Mouse (Mus musculus) hindbrain, embryonic 14.5 days (tissue): ENCODE measurements at regions not wholly inside any gene's neighbourhood (a gene's known extent, or its start where the extent isn't known, plus 50 kb on each side); places are given as distances from the start of the nearest gene placed in this dataset.

Source experiments
- ATAC-seq: fragments of 200-750 bp; cut with Nextera tagmentation; 2 replicates; pipeline ENCODE4 v1.8.0; 2017; ENCODE audit warnings: moderate number of reproducible peaks, mild to moderate bottlenecking, moderate TSS enrichment, moderate library complexity; ENCODE audit not compliant: low FRiP score
- DNase-seq: peaks from one replicate; pipeline ENCODE4 v3.0.0-alpha.2; 2015; ENCODE audit warnings: low spot score
- H3K27ac ChIP-seq: fragments of 300-500 bp; sonication (generic); 2 replicates; pipeline ENCODE4 v1.5.1; 2014; ENCODE audit warnings: mild to moderate bottlenecking, moderate library complexity
- H3K27me3 ChIP-seq: fragments of 300-500 bp; sonication (generic); 2 replicates; pipeline ENCODE4 v1.6.1; 2014; ENCODE audit warnings: mild to moderate bottlenecking, low read length, mixed read lengths; ENCODE audit not compliant: control insufficient read depth, insufficient read depth
- H3K36me3 ChIP-seq: fragments of 300-500 bp; sonication (generic); replicated peaks from 2 replicates; pipeline ENCODE4 v1.6.1; 2014; ENCODE audit not compliant: control insufficient read depth, insufficient read depth
- H3K4me1 ChIP-seq: fragments of 300-500 bp; sonication (generic); replicated peaks from 2 replicates; pipeline ENCODE4 v1.6.1; 2014; ENCODE audit warnings: antibody characterized with exemption, low read length, mixed read lengths; ENCODE audit not compliant: control insufficient read depth, insufficient read depth
- H3K4me2 ChIP-seq: fragments of 300-500 bp; sonication (generic); replicated peaks from 2 replicates; pipeline ENCODE4 v1.6.1; 2014; ENCODE audit warnings: mild to moderate bottlenecking, moderate library complexity
- H3K4me3 ChIP-seq: fragments of 300-500 bp; sonication (generic); replicated peaks from 2 replicates; pipeline ENCODE4 v1.5.1; 2014; ENCODE audit warnings: mild to moderate bottlenecking, low read length
- H3K9ac ChIP-seq: fragments of 300-500 bp; sonication (generic); 2 replicates; pipeline ENCODE4 v1.6.1; 2014
- H3K9me3 ChIP-seq: fragments of 300-500 bp; sonication (generic); 2 replicates; pipeline ENCODE4 v1.6.1; 2016; ENCODE audit warnings: low read length; ENCODE audit not compliant: control insufficient read depth
- WGBS: fragments of 180-500 bp; shearing (Covaris S2); extraction: QIAGEN DNeasy Blood & Tissue Kit; methylation state at CpG from one replicate; pipeline ENCODE4 v1.1.7; 2014; 5-methylcytosine and 5-hydroxymethylcytosine counted together

DNA sequence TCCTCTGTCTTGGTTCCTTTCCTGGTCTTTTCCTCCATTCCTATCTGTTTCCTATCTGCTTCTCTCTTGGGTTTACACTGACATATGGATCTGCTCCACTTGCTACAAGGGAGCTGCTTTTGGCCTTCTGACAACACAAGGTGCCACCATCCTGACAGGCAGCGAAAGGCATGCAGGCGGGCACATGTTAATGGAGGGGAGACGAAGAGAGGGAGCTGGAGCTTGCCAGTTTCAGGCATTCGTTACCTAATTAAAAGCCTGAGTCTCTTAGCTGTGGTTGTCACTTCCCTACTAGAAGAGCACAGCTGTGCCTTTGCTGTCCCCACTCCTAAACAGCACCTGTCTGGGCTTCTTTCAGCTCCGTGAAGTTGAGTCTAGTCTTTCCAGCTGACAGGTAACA, 711.5 kb upstream of the Kirrel3 start:
- Histone ChIP-seq H3K4me3 (no peak overlapping the region), H3K27me3 (no peaks in the 10 kb centered on the region), H3K4me1 (no peaks in the 10 kb centered on the region), H3K9me3 (no peaks in the 10 kb centered on the region), H3K27ac (no peak overlapping the region), H3K36me3 (no peaks in the 10 kb centered on the region), H3K9ac (no peak overlapping the region), H3K4me2 (no peak overlapping the region)
- no peak for DNase-seq
- 69% methylated on average over 5 of the region's 5 CpGs for WGBS
- ATAC-seq: no peak

GRCm38 (mm10) chr9:33790617-33791016, 695.1 kb upstream of the Kirrel3 start:
- 54% methylated on average over 4 of the region's 4 CpGs for WGBS
- Histone ChIP-seq H3K9me3 (no peaks in the 10 kb centered on the region), H3K4me3 (no peak overlapping the region), H3K27ac (no peak overlapping the region), H3K36me3 (no peaks in the 10 kb centered on the region), H3K4me1 (no peaks in the 10 kb centered on the region), H3K27me3 (no peaks in the 10 kb centered on the region), H3K9ac (no peak overlapping the region), H3K4me2 (no peak overlapping the region)
- ATAC-seq (peak; percentile 51; the same call in 1 of the 2 replicates), DNase-seq (no peak)

DNA sequence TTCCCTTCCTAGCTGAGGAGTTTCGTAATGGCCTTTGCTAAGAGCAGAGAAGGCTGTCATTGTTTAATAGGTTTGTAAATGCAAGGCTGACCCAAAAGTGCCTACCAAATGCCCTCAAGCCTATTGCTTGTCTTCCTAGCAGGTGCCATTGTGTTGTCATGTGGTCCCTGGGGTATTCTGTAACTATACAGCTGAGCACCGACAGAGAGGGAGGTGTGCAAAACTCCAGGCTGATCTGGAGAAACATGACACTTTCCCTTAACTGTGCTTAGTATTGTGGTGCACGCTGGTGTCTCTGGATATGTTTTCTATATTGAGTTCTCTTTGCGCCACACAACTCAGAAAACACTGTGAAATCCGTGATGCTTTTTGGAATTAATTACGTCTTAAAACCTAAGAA, 685.4 kb upstream of the Kirrel3 start:
- no peaks in the 10 kb centered on the region for H3K36me3 ChIP-seq
- DNase-seq: no peak
- no peak for ATAC-seq
- no peak overlapping the region for H3K27ac ChIP-seq
- no peaks in the 10 kb centered on the region for H3K9me3 ChIP-seq
- H3K9ac ChIP-seq: no peak overlapping the region
- no peaks in the 10 kb centered on the region for H3K27me3 ChIP-seq
- 0 out of 2 replicates have a peak, but pooled peaks cover 3% of the 10 kb centered on the region for H3K4me1 ChIP-seq
- WGBS: 70% methylated on average over 6 of the region's 6 CpGs
- H3K4me3 ChIP-seq: no peak overlapping the region
- no peak overlapping the region for H3K4me2 ChIP-seq

DNA sequence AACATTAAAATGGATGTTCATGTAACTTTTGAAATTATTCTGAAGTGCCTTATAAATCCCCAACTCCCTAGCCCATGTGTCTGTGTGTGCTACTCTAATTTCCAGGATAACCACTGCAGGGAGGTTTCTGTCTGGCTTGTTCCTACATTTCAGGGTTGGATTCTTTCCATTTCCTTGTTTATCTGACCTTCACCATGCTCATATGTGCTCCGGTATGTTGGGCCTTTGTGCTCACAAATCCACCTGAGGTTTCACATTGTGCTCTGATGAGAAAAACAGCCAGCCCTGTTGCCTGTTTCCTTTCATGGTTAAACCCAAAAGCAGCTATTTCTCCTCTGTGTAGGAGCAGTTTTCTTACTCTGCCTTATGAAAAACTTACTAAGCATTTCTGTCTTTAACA, 684.9 kb upstream of the Kirrel3 start:
- Histone ChIP-seq H3K4me3 (no peak overlapping the region), H3K4me2 (no peak overlapping the region), H3K9me3 (no peaks in the 10 kb centered on the region), H3K4me1 (0 out of 2 replicates have a peak, but pooled peaks cover 3% of the 10 kb centered on the region), H3K27me3 (no peaks in the 10 kb centered on the region), H3K9ac (no peak overlapping the region), H3K36me3 (no peaks in the 10 kb centered on the region), H3K27ac (no peak overlapping the region)
- no peak for ATAC-seq
- DNase-seq: no peak
- WGBS: 85% methylated on average over 1 of the region's 1 CpGs

DNA sequence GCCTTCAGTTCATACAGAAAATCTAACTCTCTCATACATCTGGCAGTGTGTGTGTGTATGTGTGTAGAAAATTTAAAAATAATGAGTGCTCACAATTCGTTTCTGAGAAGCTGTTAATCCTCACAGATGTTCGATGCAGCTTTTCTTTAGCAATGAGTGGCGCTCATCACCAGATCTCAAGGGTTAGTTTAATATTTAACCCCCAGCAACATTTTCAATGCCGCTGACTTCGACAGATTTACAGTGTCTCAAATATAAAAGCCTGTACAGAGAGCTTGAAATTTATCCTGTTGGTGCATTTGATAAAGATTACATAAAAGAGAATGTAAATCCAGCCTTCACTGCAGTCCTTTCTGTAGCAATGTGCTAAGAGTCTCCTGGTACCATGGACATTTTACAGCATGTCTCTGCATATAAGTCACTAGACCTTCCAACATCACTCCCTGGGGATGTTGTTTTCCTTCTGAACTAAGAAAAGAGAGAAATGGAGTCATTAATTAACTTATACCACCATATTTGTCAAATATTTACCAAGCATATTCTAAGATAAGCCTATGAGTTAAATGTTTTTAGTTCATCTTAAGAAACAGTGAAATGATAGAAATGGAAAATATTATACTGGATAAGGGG, 670.8 kb upstream of the Kirrel3 start:
- DNase-seq (no peak), ATAC-seq (no peak)
- no peaks in the 10 kb centered on the region for H3K27me3 ChIP-seq
- no peak overlapping the region for H3K27ac ChIP-seq
- no peak overlapping the region for H3K9ac ChIP-seq
- no peak overlapping the region for H3K4me2 ChIP-seq
- H3K4me1 ChIP-seq: no peaks in the 10 kb centered on the region
- no peaks in the 10 kb centered on the region for H3K9me3 ChIP-seq
- 66% methylated on average over 5 of the region's 5 CpGs for WGBS
- no peak overlapping the region for H3K4me3 ChIP-seq
- H3K36me3 ChIP-seq: no peaks in the 10 kb centered on the region

GRCm38 (mm10) chr9:33822574-33823394, 662.9 kb upstream of the Kirrel3 start:
- DNase-seq: no peak
- H3K36me3 ChIP-seq: no peaks in the 10 kb centered on the region
- no peak overlapping the region for H3K4me2 ChIP-seq
- no peak overlapping the region for H3K27ac ChIP-seq
- H3K4me1 ChIP-seq: no peaks in the 10 kb centered on the region
- no peak overlapping the region for H3K4me3 ChIP-seq
- no peak for ATAC-seq
- H3K27me3 ChIP-seq: no peaks in the 10 kb centered on the region
- 79% methylated on average over 9 of the region's 9 CpGs for WGBS
- H3K9ac ChIP-seq: no peak overlapping the region
- H3K9me3 ChIP-seq: no peaks in the 10 kb centered on the region

DNA sequence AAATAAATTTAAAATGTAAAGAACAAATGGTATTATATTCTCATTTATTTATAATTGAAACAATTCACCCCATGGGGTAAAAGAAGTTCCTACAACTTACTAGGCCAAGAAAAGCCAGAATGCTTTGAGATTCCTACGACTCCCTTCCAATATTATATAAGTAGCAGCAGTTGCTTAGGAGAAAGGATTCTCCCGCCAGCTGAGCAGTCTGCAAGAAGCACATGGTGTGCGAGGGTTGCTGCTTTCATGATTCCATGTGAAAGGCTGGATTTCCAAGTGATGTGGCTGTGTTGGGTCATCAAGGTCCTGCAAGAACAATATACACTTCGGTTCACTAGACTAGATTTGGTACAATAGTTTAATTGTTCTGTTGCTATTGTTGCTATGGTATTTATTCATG, 659.6 kb upstream of the Kirrel3 start:
- DNase-seq: no peak

DNA sequence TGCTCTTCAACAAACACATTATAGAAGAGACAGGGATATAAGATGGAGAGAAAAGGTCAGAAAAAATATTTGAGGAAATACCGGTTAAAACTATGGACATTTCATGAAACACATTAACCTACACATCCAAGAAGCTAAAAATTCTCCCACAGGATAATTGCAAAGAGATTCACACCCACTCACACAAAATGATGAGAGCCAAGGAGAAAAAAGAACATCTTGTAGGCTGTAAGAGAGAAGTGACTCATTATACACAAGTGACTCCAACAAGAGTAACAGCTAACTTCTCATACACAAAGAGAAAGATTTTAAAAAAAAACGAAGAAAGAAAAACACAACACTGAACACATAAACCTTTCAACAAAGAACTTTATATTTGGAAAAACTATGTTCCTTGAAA, 658.3 kb upstream of the Kirrel3 start:
- WGBS: 84% methylated on average over 2 of the region's 2 CpGs
- H3K4me2 ChIP-seq: no peak overlapping the region
- H3K27ac ChIP-seq: no peak overlapping the region
- no peaks in the 10 kb centered on the region for H3K36me3 ChIP-seq
- H3K9ac ChIP-seq: no peak overlapping the region
- no peak overlapping the region for H3K4me3 ChIP-seq
- H3K4me1 ChIP-seq: no peaks in the 10 kb centered on the region
- DNase-seq (no peak), ATAC-seq (no peak)
- H3K9me3 ChIP-seq: no peaks in the 10 kb centered on the region
- H3K27me3 ChIP-seq: no peaks in the 10 kb centered on the region

More for the DNA sequence above, 659.6 kb upstream of the Kirrel3 start:
- no peak overlapping the region for H3K4me3 ChIP-seq
- no peaks in the 10 kb centered on the region for H3K4me1 ChIP-seq
- no peaks in the 10 kb centered on the region for H3K9me3 ChIP-seq
- H3K36me3 ChIP-seq: no peaks in the 10 kb centered on the region
- no peak overlapping the region for H3K27ac ChIP-seq
- H3K4me2 ChIP-seq: no peak overlapping the region
- no peak for ATAC-seq
- WGBS: 41% methylated on average over 4 of the region's 4 CpGs
- H3K9ac ChIP-seq: no peak overlapping the region
- no peaks in the 10 kb centered on the region for H3K27me3 ChIP-seq

DNA sequence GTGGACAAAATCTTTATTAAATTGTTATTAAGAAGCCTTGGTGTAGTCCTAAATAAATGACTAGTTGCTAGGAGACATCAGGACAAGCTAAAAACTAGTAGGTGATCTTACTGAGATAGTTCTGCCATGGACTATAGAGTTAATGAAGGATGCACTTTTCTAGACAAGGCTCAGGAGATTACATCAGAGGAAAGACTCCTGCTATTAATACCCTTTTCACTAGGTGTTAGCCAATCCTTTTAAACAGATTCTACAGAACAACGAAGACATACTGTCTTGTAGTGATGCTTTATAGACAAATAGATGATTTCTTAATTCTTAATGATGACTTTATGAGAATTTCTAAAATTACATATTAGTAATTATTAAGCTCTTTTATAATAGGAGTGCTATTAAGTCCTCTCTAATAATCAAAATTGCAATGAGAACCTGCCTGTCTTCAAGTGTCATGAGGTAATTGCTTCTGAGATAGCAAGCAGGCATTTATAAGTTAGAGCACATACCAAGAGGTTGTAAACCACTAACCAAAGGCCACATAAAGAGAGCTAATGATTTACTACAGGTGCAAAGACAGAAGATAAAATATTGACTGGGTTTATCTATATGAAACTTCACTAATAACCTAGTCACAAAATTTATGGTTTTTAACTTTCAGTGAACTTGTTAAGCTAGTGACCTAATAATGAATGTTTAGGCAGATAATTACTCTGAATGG, 647.9 kb upstream of the Kirrel3 start:
- 71% methylated on average over 1 of the region's 1 CpGs for WGBS
- Histone ChIP-seq H3K27ac (no peak overlapping the region), H3K4me3 (no peak overlapping the region)

More for the DNA sequence above, 647.9 kb upstream of the Kirrel3 start:
- Histone ChIP-seq H3K4me2 (no peak overlapping the region), H3K36me3 (no peaks in the 10 kb centered on the region), H3K4me1 (no peaks in the 10 kb centered on the region), H3K27me3 (no peaks in the 10 kb centered on the region), H3K9ac (no peak overlapping the region), H3K9me3 (no peaks in the 10 kb centered on the region)
- ATAC-seq (no peak), DNase-seq (no peak)
